Mouse (Mus musculus): ENCODE results near the gene Spag7. TPM values are rescaled to one million over a fixed set of nuclear protein-coding genes. Genes with fewer than 3 reads are reported as not detected.

Gene Spag7
- total and polyA plus RNA-seq, 2 experiments: 21.0 to 31.6 TPM

DNA sequence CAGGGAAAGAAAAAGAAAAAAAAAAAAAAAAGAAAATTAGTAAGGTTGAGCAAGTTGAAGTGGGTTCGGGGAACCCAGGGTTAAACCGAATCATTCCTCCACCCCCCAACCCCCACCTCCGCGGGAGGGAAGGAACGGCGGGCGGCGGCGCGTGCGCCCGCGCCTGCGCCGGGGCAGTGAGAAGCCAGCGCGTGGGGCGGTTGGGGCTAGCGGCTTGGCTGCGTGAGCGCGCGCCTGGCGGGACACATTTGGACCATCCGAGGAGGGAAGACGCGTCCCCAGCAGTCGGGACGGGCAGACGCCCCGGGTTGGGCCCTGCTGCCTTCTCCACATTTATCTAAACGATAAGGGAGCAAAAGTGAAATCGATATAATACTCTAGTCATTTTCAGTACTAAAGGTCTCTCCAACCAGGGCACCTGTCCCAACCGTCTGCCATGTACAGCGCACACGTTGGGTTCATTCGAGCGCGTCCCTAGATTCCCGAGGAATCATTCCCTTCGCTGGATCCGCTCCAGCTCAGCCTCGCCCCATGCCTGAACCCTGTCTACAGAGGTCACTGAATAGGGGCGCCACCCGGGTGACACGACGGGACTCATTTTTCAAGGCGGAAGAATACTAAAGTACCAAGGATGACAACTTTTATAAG, 14.2 kb downstream of the Spag7 start:
- WGBS: under 1% methylated on average over 48 of the region's 48 CpGs

GRCm38 (mm10) chr11:70654198-70654922, 14.9 kb downstream of the Spag7 start, which contains the start of gene Pfn1:
TSS of gene Pfn1 (minus strand) at chr11:70654644.
- DNase-seq (ENCODE audit: extremely low read depth, low read depth, low spot score): peak; percentile 73
- Histone ChIP-seq H3K9ac (ENCODE audit: low read depth, low read length) (peak within 1 kb of the TSS; percentile 98), H3K36me3 (ENCODE audit: control insufficient read depth, insufficient read depth, low read length) (peaks cover 32% of the 10 kb centered on the region), H3K27me3 (ENCODE audit: control insufficient read depth, insufficient read depth, low read length) (no peaks in the 10 kb centered on the region), H3K27ac (replicated peaks; ENCODE audit: insufficient read depth, low read depth, low read length) (peak within 1 kb of the TSS; percentile 97), H3K79me2 (ENCODE audit: control insufficient read depth, insufficient read depth, low read length) (peaks cover 24% of the 10 kb centered on the region), H3K4me1 (ENCODE audit: control insufficient read depth, insufficient read depth, low read length) (peaks cover 14% of the 10 kb centered on the region), H3K4me3 (ENCODE audit: insufficient read depth, low read depth, low read length) (peak within 1 kb of the TSS; percentile 96)
- TF ChIP-seq CTCF (IDR thresholded peaks at IDR 0.05; ENCODE audit: low read depth, low read length) (no peak), POLR2A (IDR thresholded peaks at IDR 0.05; ENCODE audit: extremely low read depth, insufficient read depth, low read length) (peak; percentile 97)
- under 1% methylated on average over 60 of the region's 61 CpGs for WGBS

More for the DNA sequence above, 14.2 kb downstream of the Spag7 start:
- Histone ChIP-seq H3K79me2 (ENCODE audit: control insufficient read depth, insufficient read depth, low read length) (peaks cover 23% of the 10 kb centered on the region), H3K4me3 (ENCODE audit: insufficient read depth, low read depth, low read length) (peak overlapping the region; percentile 53), H3K9ac (ENCODE audit: low read depth, low read length) (peak overlapping the region; percentile 56), H3K4me1 (ENCODE audit: control insufficient read depth, insufficient read depth, low read length) (peaks cover 14% of the 10 kb centered on the region), H3K27ac (replicated peaks; ENCODE audit: insufficient read depth, low read depth, low read length) (peak overlapping the region; percentile 75), H3K27me3 (ENCODE audit: control insufficient read depth, insufficient read depth, low read length) (no peaks in the 10 kb centered on the region), H3K36me3 (ENCODE audit: control insufficient read depth, insufficient read depth, low read length) (peaks cover 26% of the 10 kb centered on the region)
- DNase-seq (ENCODE audit: extremely low read depth, low read depth, low spot score): peak; percentile 88
- TF ChIP-seq POLR2A (IDR thresholded peaks at IDR 0.05; ENCODE audit: extremely low read depth, insufficient read depth, low read length) (peak; percentile 75), CTCF (IDR thresholded peaks at IDR 0.05; ENCODE audit: low read depth, low read length) (no peak)

DNA sequence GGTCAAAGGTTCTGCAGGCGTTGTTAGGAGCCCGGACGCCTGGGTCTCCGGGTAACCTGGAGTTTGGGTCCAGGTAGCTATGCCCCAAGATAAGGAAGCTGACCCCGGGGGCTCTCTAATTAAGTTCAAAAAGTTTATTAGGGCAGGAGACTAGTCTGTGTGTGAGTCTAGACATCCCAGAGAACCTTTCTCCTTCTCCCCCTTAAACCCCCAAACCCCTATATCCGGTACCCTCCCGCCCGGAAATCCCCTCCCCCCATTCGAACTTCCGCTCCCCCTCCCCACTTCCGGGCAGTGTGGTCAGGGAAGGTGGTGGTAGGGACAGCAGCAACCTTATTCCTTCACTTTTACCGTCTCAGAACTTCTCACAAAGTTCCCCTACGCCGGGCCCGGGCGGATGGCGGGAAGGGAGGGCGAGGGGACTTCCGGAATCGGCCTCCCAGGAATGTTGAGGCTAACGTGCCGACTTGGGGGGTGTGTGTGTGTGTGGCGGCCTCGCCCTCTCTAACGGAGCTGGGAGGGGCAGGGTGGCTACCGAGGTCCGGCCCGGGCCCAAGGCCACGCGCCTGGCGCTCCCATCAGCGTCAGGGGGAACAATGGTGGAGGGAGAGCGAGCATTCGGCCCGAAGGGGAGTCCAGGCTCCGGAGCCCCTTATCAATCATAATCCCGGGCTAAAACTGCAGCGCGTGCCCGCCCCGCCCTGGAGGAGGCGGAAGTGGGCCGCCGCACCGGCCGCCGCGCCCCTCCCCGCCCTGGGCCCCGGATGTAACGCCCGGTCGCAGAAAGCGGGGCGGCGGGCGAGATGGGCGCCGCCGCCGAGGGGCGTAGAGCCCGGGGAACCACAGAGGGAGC, 15.6 kb downstream of the Spag7 start:
- Histone ChIP-seq H3K27ac (replicated peaks; ENCODE audit: insufficient read depth, low read depth, low read length) (peak overlapping the region; percentile 97), H3K4me3 (ENCODE audit: insufficient read depth, low read depth, low read length) (peak overlapping the region; percentile 96), H3K36me3 (ENCODE audit: control insufficient read depth, insufficient read depth, low read length) (peaks cover 36% of the 10 kb centered on the region), H3K27me3 (ENCODE audit: control insufficient read depth, insufficient read depth, low read length) (no peaks in the 10 kb centered on the region), H3K9ac (ENCODE audit: low read depth, low read length) (peak overlapping the region; percentile 98), H3K79me2 (ENCODE audit: control insufficient read depth, insufficient read depth, low read length) (peaks cover 29% of the 10 kb centered on the region), H3K4me1 (ENCODE audit: control insufficient read depth, insufficient read depth, low read length) (peaks cover 19% of the 10 kb centered on the region)
- WGBS: under 1% methylated on average over 62 of the region's 63 CpGs
- no peak for DNase-seq (ENCODE audit: extremely low read depth, low read depth, low spot score)
- no peak for TF ChIP-seq CTCF (IDR thresholded peaks at IDR 0.05; ENCODE audit: low read depth, low read length)

- WGBS: 20% methylated on average over 6 of the region's 6 CpGs
- no peak for DNase-seq (ENCODE audit: extremely low read depth, low read depth, low spot score)
- peak overlapping the region; percentile 98 for H3K9ac ChIP-seq (ENCODE audit: low read depth, low read length)
- H3K27ac ChIP-seq (replicated peaks; ENCODE audit: insufficient read depth, low read depth, low read length): peak overlapping the region; percentile 42
- peaks cover 36% of the 10 kb centered on the region for H3K36me3 ChIP-seq (ENCODE audit: control insufficient read depth, insufficient read depth, low read length)
- TF ChIP-seq POLR2A (IDR thresholded peaks at IDR 0.05; ENCODE audit: extremely low read depth, insufficient read depth, low read length) (no peak), CTCF (IDR thresholded peaks at IDR 0.05; ENCODE audit: low read depth, low read length) (no peak)
- H3K4me1 ChIP-seq (ENCODE audit: control insufficient read depth, insufficient read depth, low read length): peaks cover 23% of the 10 kb centered on the region
- peak overlapping the region; percentile 96 for H3K4me3 ChIP-seq (ENCODE audit: insufficient read depth, low read depth, low read length)
- H3K79me2 ChIP-seq (ENCODE audit: control insufficient read depth, insufficient read depth, low read length): peaks cover 30% of the 10 kb centered on the region
- H3K27me3 ChIP-seq (ENCODE audit: control insufficient read depth, insufficient read depth, low read length): no peaks in the 10 kb centered on the region
These were observed 16.3 kb downstream of the Spag7 start for GRCm38 (mm10) chr11:70652884-70653344.

DNA sequence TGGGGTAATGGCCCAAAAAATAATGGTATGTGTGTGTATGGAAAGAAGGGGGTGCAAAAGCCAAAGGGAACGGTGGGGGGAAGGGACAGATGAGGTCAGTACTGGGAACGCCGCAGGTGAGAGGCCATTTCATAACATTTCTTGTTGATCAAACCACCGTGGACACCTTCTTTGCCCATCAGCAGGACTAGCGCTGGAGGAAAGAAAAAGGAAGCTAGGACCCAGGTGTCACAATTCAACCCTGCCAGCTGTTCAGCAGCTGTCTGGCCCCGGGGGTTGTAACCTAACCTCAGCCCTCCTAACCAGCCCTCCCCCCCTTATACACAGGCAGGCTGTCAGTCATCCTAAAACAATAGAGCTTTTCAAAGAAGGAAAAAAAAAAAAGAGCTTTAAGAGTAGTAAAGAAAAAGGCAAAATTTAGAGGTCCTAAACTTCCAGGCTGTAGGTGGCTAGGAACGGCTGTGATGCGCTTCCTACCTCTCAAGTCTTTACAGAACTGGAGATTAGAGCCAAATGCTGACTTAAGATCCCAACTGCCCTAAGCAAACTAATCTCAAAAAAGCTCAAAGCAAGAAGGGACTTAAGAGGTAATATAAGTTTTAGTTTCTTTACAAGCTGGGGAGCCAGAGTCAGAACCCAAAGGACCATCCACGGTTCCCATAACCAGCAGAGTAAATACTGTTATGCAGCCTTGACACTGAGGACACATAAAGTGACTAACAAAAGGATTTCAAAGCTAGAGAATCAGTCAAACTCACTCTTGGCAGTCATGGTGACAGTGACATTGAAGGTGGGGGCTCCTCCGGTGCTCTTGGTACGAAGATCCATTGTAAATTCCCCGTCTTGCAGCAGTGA, 17.0 kb downstream of the Spag7 start:
- H3K27me3 ChIP-seq (ENCODE audit: control insufficient read depth, insufficient read depth, low read length): no peaks in the 10 kb centered on the region
- H3K9ac ChIP-seq (ENCODE audit: low read depth, low read length): peak overlapping the region; percentile 98
- H3K79me2 ChIP-seq (ENCODE audit: control insufficient read depth, insufficient read depth, low read length): peaks cover 34% of the 10 kb centered on the region
- 22% methylated on average over 12 of the region's 12 CpGs for WGBS
- TF ChIP-seq POLR2A (IDR thresholded peaks at IDR 0.05; ENCODE audit: extremely low read depth, insufficient read depth, low read length) (no peak), CTCF (IDR thresholded peaks at IDR 0.05; ENCODE audit: low read depth, low read length) (no peak)
- H3K4me1 ChIP-seq (ENCODE audit: control insufficient read depth, insufficient read depth, low read length): peaks cover 23% of the 10 kb centered on the region
- peak overlapping the region; percentile 42 for H3K27ac ChIP-seq (replicated peaks; ENCODE audit: insufficient read depth, low read depth, low read length)
- DNase-seq (ENCODE audit: extremely low read depth, low read depth, low spot score): no peak
- peaks cover 36% of the 10 kb centered on the region for H3K36me3 ChIP-seq (ENCODE audit: control insufficient read depth, insufficient read depth, low read length)
- peak overlapping the region; percentile 96 for H3K4me3 ChIP-seq (ENCODE audit: insufficient read depth, low read depth, low read length)

Data from liver, adult 2 months (tissue).